Mouse (Mus musculus) 3134 (cell line): ENCODE data around the gene Emc8.

Source experiments
- DNase-seq: peaks from one replicate; pipeline ENCODE4 v3.0.0-alpha.2; 2011; ENCODE audit warnings: low spot score; ENCODE audit not compliant: insufficient read length; ENCODE audit errors: extremely low read depth

Gene Emc8

DNA sequence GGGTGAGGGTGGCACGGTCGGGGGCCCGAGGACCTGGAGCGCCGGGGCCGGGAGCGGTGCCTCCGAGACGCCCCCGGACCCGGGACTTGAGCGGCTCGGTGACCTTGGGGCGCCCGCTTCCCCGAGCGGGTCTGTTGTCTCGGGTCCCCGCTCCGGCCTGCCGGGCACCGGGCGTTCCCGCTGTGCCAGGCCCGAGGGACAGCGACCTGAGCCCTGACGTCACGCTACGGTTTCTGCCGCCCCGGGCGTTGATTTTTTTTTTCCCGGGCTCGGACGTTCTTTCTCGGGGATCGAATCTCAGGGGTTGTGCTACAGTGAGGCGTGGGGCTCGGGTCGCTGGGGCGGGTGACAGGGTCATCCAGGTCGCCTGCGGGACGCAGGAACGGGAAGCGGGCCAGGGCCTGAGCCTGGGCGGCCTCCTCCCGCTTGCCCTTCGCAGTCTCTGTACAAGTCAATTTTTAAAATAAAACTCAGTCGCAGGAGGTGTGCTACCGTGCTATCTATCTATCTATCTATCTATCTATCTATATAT is at the start of gene Emc8:
Gene Emc8 (minus strand): TSS at position 200 of the 532 bp plus-strand sequence.
- DNase-seq, result no peak

DNA sequence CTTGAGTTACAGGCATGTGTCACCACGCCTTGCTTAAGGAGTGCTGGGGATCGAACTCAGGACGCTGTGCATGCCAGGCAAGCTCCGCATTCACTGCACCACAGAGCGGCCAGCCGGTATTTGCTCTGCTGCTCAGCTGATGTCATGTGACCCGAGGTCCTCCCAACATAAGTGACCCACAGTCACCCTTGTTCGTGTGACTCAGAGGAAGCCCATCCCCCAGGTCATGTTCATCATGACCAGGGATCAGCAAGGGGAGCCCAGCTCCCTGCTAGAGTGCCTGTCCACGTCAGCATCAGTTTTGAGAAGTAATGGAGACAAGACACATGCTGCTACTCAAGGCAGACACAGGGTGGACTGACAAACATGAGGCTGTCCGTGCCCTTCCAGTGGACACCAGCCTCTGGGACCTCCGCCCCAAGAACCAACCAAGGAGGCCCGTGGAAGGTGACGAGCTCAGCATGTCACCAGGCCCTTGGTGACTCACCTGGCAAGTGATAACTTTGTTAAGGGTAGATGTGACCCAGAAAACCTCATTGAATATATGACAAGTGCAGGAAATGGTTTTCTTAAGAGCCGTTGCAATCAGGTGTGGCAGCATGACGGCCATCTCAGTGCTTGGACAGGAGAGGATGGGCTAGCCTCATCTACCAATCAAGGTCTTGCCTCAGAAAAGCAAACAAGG is 47.8 kb upstream of the Emc8 start:
- peak; percentile 19 for DNase-seq

DNA sequence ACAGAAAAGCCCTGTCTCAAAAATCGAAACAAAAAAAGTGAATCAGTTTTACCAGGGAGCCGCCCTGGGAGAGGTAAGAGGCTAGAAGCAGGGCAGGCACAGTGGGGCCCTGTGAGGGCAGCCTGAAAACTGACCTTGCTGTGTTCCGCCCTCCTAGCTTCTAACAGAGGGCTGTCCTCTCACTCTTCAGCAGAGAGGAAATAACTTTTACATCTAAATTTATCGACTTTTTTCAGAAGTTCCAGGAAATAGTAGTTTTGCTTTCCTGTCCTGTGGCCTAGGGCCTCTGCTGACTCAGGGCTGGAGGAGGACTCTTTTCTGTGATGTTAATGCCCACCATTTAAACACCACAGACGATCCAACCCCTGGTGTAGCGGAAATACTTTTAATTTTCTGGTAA is 46.8 kb upstream of the Emc8 start:
- no peak for DNase-seq

DNA sequence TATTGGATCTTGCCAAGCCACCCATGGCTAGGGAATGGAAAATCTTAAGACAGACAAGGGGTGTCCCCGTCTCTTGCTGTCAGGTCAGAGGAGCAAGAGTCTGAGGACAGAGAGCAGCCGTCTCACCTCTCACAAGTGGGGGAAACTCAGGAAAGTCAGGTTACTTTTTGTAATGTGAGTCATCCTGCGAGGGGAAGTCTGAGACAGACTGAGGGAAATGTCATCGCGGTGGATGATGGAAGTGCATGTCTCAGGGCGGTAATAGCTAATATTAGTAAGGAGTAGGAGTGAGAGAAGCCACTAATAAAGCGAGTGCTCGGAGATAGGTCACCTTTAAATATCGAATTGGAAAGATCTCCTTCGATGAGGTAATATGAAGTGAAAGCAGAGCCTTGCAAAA is 40.8 kb upstream of the Emc8 start:
- no peak for DNase-seq

DNA sequence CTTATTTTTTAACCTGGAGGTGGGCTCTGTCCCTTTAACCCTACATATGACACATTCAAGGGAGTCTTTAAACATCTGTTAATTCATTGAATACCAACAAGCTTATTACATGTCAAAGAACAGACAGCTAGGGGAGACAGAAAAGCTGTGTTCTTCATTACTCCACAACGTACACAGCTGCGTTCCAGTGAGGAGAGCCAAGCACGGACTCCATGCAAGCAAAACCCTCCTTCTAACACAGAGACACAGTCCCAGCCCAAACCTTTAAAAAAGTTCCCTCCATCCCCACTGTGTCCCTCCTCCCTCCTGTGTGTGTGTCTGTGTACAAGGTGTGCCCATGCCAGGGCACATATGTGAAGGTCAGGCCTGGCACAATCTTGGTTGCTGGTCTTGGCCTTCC is 37.8 kb upstream of the Emc8 start:
- no peak for DNase-seq

DNA sequence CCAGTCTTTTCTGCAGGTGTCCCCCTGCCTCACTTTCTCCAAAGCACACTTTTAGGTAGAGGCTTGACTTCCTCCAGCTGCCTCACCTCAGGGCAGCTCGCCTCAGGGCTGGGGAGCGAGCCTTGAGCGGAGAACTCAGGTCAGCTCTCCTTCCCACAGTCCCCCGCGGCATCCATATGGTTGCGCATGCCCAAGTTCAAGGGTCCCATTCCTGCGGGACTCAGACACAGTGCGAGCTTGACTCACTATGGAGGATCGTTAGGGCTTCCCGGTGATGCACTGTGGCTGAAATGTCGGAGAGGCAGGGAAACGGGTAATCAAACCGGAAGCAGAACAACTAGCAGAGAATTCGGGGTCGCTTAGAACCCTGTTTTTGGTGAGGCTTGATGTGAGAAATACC is 36.8 kb upstream of the Emc8 start:
- DNase-seq, result no peak

DNA sequence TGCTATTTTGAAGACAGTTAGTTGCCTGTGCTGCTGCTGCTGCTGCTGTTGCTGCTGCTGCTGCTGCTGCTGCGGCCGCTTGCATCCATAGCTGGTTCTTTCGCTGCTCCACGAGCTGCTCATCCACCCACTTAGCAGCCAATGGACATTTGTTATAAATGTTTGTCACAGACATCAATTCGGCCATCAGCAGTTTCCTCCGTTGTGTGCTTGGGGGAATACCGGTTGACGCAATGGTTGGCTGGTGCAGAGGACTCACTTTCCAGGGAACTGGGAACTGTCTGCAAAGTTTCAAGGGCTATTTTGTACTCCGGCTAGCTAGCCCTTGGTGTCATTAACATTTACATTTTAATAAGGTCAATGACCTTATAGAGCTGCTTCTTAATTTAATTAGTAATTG is 35.8 kb upstream of the Emc8 start:
- DNase-seq, result no peak

DNA sequence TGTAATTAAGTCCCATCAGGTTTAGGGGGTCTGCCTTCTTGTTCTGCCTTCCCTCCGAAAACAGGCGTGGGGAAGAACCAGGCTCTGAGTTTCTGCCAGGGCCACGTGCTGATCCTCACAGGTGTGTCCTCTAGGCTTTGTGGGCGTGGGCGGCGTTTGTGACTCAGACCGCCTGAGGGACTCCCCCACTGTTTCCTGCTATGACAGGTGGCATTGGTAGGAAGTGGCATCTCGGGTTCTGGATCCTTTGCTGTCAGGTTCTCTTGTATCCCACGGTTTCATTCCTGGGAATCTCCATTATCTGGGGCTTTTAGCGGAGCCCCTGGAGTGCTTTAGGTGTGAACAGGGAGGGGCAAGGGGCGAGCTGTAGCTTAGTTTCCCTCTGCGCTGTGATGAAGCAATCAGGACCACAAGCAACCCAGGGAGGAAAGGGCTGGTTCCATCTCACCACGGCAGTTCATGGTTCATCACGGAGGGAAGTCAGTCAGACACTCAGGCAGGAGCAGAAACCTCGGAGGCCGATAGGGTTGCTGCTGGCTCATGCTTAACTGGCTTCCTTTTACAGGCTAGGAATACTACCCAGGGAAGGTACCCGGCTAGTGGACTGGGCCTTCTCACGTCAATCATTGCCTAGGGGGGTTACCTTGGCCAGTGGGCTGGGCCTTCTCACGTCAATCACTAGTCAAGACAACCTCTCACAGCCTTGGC is 33.5 kb upstream of the Emc8 start:
- no peak for DNase-seq

DNA sequence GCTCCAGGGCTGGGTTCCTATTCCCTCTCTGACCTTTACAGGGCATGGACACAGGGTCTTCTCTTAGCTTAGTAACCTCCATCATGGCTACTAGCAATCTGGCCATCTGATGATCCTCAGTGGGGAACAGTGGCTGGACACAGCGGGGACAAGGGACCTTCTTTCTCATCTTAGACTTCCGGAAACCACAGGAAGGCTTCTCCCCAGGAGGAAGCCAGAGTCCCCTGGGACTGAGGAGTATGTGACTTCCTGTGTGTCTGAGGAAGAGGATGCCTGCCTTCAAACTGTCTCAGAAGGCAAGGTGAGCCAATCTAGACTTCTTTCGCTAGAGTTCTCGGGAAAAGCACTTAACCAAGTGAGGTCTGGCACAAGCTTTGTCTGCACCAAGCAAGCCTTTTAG is 31.7 kb upstream of the Emc8 start:
- no peak for DNase-seq

DNA sequence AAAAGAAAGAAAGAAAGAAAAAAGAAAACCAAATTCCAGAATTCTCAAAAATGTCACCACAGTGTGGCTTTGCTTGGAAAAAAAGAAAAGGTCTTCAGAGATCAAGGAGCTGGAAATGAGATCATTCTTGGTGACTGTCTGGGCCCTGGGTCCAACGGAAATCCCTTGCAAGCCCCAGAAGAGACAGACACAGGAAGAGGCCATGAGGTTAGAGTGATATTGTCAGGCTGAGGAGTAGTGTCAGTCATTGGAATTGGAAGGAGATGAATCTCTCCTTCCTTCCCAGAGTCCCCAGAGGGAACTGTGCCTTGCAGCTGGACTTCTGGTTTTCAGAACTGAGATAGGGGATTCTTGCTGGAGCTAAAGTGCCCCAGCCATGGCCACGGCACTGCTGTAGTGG is 31.2 kb upstream of the Emc8 start:
- no peak for DNase-seq

DNA sequence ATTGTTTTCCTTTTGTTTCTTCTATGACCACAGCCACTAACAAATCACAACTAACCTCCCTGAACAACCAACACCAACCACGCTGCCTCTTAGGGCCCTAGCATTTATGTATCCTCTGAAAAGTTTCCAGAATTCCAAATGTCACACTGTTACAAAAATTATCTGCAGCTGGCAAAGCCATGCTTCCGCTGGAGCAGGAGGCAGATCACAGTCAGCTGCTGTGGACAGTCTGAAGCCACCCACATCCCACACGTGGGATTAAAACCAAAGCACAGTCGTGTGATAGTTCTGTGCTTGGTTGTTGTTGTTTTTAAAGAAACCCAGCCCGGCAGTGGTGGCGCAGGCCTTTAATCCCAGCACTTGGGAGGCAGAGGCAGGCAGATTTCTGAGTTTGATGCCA is 30.7 kb upstream of the Emc8 start:
- DNase-seq, result no peak

DNA sequence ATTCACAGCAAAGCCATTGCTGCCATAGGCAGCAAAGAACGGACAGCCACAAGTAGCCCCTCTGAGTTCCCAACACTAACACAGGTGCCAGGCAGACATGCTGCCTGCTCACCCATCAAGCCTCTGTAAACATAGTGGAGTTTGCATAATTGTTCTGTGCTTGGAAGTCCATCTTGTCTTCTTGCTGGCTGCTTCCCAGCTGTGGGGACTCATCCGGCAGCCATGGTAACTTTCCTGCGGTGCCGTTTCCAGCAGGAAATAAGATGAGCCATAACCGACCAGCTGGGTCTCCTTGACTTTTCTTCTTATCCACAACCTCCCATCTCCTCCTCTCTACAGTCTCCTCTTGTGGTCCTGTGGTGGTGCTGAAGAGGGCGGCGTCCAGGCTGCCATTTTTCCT is 30.1 kb upstream of the Emc8 start:
- no peak for DNase-seq

DNA sequence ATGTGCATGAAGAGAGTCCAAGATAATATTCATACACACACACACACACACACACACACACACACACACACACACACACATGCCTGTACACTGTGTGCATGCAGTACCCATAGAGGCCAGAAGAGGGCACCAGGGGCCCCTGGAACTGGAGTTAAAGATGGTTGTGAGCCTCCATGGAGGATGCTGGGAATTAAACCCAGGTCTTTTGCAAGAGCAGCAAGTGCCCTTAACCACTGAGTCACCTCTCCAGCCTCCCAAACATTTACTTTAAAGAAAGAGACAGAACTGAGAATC is 29.6 kb upstream of the Emc8 start:
- no peak for DNase-seq

DNA sequence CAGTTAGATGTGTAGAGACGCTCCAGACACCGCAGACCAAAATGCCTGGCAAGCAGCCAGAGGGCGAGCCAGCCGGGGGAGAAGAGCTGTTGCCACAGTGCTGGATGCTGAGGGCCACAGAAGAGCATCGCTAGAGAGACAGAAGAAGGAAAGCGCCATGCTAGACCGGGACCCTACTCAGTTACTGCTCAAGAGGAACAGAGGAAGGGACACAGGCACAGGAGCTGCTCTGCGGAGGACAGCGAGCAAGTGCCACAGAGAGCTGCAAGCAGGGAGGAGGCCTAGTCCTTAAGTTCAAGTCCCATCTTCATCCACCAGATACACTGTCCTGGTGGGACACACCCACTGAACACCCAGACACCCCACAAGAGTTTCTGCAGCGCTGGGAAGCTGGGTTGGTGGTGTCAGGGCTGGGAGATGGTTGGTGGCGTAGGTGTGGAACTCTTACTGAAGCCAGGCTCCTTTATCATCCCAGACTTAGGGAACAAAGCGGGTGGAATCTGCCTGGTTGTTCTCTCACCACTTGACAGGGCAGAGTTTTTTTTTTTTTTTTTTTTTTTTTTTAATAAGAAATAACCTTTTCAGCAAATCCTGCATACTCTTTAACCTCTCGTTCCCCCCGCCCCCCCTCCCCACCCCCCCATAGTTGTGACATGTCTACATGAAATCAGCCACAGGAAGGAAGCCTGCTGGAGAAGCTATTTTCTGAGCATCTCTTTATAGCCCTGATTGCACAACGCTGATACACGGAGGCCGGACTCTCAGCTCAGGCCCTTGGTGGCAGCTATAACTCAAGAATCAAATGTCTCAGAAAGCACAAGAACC is 29.0 kb upstream of the Emc8 start:
- no peak for DNase-seq

DNA sequence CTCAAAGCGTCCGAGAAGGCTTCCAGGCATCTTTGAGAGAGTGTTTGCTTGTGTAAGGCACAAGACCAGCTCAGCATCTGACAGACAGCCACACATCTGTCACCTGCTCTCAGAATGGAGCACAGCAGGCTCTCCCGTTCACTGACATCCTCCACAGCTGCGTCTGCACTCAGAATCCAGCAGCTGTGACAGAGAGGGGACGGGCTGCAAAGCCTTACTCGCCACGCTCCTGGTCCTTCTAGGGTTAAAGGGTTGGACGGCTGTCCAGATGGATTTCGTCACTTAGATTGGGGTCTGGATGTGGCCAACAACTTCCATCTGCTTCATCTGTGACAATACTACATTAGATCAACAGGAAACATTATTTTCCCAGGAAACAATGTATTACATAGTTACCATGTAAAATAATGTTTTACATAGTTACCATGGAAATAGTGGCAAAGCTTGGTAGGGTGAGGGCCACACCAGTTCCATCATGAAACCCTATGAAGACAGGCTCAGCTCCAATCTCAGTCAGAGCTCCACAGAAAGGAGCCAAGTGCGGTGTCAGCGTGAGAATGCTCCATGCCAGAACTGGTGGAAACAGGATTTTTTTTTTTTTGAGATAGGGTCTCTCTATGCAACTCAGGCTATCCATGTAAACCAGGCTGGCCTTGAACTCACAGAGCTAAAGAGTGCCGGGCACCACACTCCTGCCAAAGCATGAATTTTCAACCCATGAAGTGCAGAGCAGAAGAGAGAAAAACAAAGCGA is 28.2 kb upstream of the Emc8 start:
- DNase-seq, result no peak

DNA sequence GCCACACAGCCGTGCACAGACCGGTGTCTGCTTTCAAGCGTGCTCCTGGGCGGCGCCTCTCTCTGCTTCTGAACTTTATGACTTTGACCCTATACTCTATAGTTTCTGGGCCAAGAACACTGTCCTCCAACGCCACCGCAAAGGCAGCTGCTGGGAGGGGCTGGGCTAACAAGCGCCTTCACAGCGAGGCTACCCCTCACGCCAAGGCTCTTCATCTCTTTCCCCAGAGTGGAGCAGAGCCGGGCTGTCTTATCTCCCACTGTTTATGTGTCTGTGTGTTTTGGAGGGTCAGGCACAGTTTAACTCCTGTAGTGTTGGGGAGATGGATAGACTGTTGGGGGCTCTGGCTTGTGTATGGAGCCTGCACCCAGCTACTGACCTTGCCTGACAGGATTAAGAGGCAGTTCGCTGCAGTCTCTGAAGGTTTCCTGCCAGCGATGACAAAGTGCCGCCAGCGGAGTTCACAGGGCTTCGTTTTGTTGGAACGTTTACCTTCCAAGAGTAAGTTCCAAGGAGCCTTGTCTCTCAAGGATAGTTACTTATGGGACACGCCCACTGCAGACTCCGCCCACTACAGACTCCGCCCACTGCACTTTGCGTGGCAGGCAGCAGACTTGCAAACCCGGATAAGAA is 25.6 kb upstream of the Emc8 start:
- DNase-seq, result no peak

DNA sequence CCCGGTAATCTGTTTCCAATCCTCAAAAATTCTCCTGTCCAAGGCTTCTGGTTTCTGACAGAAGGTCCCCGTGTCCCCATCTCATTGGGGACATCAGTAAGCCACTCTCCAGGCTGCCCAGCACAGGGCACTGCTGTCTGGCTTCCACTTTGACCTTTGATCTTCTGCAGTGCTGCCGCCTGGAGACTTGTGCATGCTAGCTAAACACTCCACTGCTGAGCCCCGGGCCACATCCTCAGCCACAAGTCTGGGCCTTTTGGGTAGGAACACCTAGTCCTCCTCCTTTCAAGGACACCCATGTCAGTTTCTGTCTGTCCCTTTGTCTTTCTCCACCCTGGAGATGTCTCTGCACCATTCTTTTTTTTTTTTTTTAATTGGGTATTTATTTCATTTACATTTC is 24.6 kb upstream of the Emc8 start:
- DNase-seq, result no peak

DNA sequence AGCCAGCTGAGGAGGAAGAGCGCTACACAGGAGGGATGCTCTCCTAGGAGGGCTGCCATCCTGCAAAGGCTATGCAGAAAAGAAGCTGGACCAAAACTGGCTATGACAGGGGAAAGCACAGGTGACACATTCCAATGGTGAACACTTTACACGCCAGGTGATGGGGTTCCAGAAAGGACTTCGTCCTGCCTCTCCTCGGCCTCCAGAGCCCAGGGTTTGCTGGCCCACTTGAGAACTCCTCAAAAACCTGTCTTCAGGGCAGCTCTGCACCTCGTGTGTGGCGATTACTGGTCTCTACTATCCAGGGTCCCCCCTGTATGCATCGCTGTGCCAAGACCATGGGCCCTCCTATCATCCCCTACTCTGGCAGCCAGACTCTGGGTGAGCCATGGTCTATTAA is 20.1 kb upstream of the Emc8 start:
- no peak for DNase-seq

DNA sequence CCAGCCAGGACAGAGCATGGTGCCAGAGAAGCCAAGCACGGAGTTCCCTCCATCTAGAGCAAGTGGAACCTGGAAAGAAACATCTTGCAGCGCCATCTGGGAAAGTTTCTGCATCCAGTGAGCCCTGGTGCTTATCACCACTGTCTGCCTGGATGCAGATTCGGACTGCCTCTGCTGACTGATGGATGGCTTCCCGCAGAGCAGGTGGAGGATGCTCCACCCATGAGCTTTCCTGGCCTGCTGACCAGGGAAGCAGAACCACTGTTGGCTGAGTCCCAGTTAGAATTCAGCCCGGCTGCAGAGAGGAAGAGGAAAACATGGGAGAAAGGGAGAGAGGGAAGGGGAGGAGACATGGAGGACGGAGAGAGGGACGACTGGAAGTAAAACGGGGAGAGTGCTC is 19.4 kb upstream of the Emc8 start:
- DNase-seq, result no peak

DNA sequence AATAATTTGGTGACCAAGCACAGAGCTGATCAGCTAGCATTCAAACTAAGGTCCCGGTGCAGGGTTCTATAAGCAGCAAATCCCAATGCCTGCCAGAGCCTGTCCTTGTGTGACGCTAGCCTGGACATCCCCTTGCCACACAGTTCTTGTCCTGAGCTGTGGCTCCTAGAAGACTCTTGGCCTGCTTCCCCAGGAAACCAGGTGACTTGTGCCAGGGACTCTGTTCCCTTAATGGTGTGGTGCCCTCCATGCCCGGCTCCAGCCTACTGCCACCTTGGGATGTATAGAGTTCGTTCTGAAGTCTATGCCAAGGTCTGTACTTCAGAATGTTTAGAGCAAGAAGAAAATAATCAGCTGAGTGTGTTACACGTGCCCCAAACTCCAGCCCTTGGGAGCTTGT is 18.2 kb upstream of the Emc8 start:
- no peak for DNase-seq

DNA sequence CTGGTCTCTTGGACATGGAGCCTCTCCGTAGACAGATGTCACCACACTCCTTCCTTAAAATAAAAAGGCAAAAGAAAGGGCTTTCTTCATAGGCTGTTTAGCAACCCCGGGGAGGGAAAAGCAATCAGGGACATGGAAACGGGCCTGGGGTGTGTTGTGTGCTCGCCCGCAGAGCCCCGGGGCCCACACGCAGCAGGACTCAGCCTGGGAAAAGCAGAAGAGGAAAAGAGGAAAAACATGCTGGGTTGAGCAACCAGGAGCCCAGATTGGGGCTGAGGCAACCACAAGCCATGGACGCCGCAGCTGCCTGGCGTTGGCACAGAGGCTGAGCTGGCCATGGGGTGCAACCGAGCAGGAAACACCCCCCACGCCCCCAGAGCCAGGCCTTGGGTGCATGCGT is 17.7 kb upstream of the Emc8 start:
- DNase-seq, result no peak
